Mouse (Mus musculus) megakaryocyte, embryonic 14.5 days (primary cell): Measurements from ENCODE around the gene Gprc5b.

Experiments
- FLI1 ChIP-seq: IDR thresholded peaks from 2 replicates; pipeline ENCODE4 v1.6.1; 2012; ENCODE audit warnings: low read length, inconsistent platforms, mixed read lengths
- GATA1 ChIP-seq: IDR thresholded peaks from 3 replicates; pipeline ENCODE4 v1.6.1; 2012; ENCODE audit warnings: mixed read lengths, low read length, inconsistent platforms, borderline replicate concordance

DNA sequence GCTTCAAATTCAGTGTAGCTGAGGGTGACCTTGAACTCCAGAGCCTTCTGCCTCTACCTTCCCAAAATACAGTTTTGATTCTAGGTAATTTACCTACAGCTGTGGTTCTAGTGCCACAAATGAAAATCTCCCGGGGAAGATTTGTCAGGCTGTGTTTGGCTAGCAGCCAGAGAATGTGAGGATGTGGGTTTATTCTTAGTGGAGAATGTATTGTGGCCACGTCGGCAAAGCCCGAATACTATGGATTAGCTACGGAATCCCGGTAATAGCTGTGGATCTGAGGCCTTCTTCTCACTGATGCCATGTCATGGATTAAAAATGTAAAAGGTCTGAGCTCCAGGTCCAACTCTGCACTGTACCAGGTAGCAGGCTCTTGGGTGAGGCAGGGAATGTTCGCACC, 45.3 kb downstream of the Gprc5b start:
- TF ChIP-seq FLI1, result no peak
- TF ChIP-seq GATA1, result no peak
